Mouse (Mus musculus) midbrain, embryonic 10.5 days (tissue): ENCODE results near the gene Tmem236. TPM values are rescaled to one million over a fixed set of nuclear protein-coding genes. Genes with fewer than 3 reads are reported as not detected.

Source experiments
- DNase-seq: peaks from one replicate; pipeline ENCODE4 v3.0.0-alpha.2; 2017; ENCODE audit warnings: low spot score
- H3K27ac ChIP-seq: fragments of 300-500 bp; sonication (generic); replicated peaks from 2 replicates; pipeline ENCODE4 v1.5.1; 2016; ENCODE audit warnings: mild to moderate bottlenecking
- H3K27me3 ChIP-seq: fragments of 300-500 bp; sonication (generic); 2 replicates; pipeline ENCODE4 v1.6.1; 2016; ENCODE audit warnings: low read depth, mild to moderate bottlenecking; ENCODE audit not compliant: poor library complexity, severe bottlenecking
- H3K36me3 ChIP-seq: fragments of 300-500 bp; sonication (generic); 2 replicates; pipeline ENCODE4 v1.6.1; 2016; ENCODE audit warnings: mild to moderate bottlenecking, moderate library complexity
- H3K4me1 ChIP-seq: fragments of 300-500 bp; sonication (generic); 2 replicates; pipeline ENCODE4 v1.6.1; 2016
- H3K4me3 ChIP-seq: fragments of 300-500 bp; sonication (generic); 2 replicates; pipeline ENCODE4 v1.5.1; 2016; ENCODE audit warnings: mild to moderate bottlenecking, moderate library complexity
- H3K9me3 ChIP-seq: fragments of 300-500 bp; sonication (generic); replicated peaks from 2 replicates; pipeline ENCODE4 v1.6.1; 2016; ENCODE audit warnings: mild to moderate bottlenecking
- WGBS: fragments of 180-500 bp; shearing (Covaris S2); methylation state at CpG from one replicate; pipeline ENCODE4 v1.1.7; 2016; 5-methylcytosine and 5-hydroxymethylcytosine counted together
- polyA plus RNA-seq: library from polyadenylated mRNA; unstranded; fragments of >200 nt; fragmentation: Nextera tagmentation; extraction: Ambion mirVana; gene quantifications from 2 replicates; pipeline ENCODE4 v1.2.1, GENCODE M21; 2016

Gene Tmem236
- polyA plus RNA-seq = 0.04 TPM in 2 replicates

- WGBS = 80% methylated on average over 3 of the region's 3 CpGs
- no peak for DNase-seq
- Histone ChIP-seq H3K27me3 (no peaks in the 10 kb centered on the region), H3K4me1 (no peaks in the 10 kb centered on the region), H3K9me3 (no peaks in the 10 kb centered on the region), H3K27ac (no peak within 1 kb of the TSS), H3K4me3 (no peak within 1 kb of the TSS), H3K36me3 (no peaks in the 10 kb centered on the region)
These were observed at the start of gene Tmem236 for GRCm38 (mm10) chr2:14174334-14174733. TSS of gene Tmem236 (plus strand) at chr2:14174523.

- no peaks in the 10 kb centered on the region for H3K27me3 ChIP-seq
- WGBS = 94% methylated on average over 6 of the region's 6 CpGs
- H3K9me3 ChIP-seq = no peaks in the 10 kb centered on the region
- no peak for DNase-seq
- H3K27ac ChIP-seq = no peak overlapping the region
- 0 out of 2 replicates have a peak, but pooled peaks cover 3% of the 10 kb centered on the region for H3K4me1 ChIP-seq
- H3K4me3 ChIP-seq = no peak overlapping the region
- peaks cover 41% of the 10 kb centered on the region for H3K36me3 ChIP-seq
These were observed 47.9 kb upstream of the Tmem236 start for GRCm38 (mm10) chr2:14126387-14126786.

DNA sequence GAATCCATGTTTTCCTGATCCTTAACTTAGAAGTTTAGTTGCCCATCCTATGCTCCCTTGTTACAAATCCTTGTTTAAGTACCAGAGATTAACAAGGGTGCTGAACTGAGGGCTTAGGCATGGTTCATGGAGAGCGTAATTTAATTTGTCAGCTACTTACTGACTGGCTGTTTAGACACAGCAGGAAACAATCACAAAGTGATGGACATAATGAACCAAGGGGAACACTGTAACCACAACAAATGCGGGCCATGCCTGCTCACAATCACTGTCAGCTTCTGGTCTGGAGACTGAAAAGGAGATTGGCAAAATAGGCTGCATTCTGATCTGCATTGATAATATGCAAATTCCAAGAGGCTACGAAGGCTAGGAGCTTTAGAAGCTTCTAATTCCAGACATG, 46.7 kb upstream of the Tmem236 start:
- no peak overlapping the region for H3K4me3 ChIP-seq
- peaks cover 54% of the 10 kb centered on the region for H3K36me3 ChIP-seq
- H3K27me3 ChIP-seq = no peaks in the 10 kb centered on the region
- 53% methylated on average over 3 of the region's 3 CpGs for WGBS
- H3K4me1 ChIP-seq = 0 out of 2 replicates have a peak, but pooled peaks cover 3% of the 10 kb centered on the region
- DNase-seq = no peak
- H3K9me3 ChIP-seq = no peaks in the 10 kb centered on the region
- no peak overlapping the region for H3K27ac ChIP-seq

DNA sequence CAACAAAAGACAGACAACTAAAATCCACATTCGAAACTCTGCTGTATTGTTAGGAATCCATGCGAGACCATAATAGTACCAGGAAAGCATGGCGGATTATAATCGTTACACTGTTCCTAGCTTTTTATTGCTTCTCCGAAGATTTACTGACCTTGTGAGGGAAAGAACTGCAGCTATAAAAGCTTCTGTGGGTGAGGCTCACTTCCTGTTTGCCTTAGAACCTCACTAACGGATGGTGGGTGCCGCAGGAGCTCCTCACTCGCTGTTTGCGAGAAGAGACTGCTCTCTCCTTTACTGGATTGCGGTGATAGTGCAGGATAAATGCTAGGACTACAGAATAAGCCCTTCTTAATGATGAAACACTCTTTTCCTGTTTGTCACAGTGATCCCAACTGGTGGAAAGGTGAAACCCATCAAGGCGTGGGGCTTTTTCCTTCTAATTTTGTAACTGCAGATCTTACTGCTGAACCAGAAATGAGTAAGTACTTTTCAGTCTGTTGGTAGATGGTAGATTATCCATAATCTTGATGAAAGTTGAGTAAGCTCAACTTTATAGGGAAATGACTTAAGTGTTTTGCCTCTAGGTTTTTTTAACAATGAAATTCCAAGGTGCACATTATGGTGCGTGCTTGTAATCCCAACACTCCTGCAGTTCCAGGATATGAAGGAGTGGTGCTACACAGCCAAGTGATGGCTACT, 43.5 kb upstream of the Tmem236 start:
- DNase-seq = no peak
- WGBS = 93% methylated on average over 12 of the region's 12 CpGs
- no peaks in the 10 kb centered on the region for H3K9me3 ChIP-seq
- no peaks in the 10 kb centered on the region for H3K27me3 ChIP-seq
- 0 out of 2 replicates have a peak, but pooled peaks cover 3% of the 10 kb centered on the region for H3K4me1 ChIP-seq
- peaks cover 71% of the 10 kb centered on the region for H3K36me3 ChIP-seq
- H3K27ac ChIP-seq = no peak overlapping the region
- no peak overlapping the region for H3K4me3 ChIP-seq

- Histone ChIP-seq H3K27me3 (no peaks in the 10 kb centered on the region), H3K9me3 (no peaks in the 10 kb centered on the region), H3K4me3 (no peak overlapping the region), H3K27ac (no peak overlapping the region), H3K4me1 (0 out of 2 replicates have a peak, but pooled peaks cover 2% of the 10 kb centered on the region), H3K36me3 (peaks cover 79% of the 10 kb centered on the region)
- no peak for DNase-seq
- WGBS = 90% methylated on average over 4 of the region's 4 CpGs
These were observed 41.6 kb upstream of the Tmem236 start for GRCm38 (mm10) chr2:14132468-14133326.

- Histone ChIP-seq H3K27me3 (no peaks in the 10 kb centered on the region), H3K9me3 (no peaks in the 10 kb centered on the region), H3K36me3 (peaks cover 83% of the 10 kb centered on the region), H3K4me3 (no peak overlapping the region), H3K27ac (no peak overlapping the region), H3K4me1 (peaks cover 9% of the 10 kb centered on the region)
- DNase-seq = no peak
- 88% methylated on average over 3 of the region's 3 CpGs for WGBS
These were observed 37.4 kb upstream of the Tmem236 start for GRCm38 (mm10) chr2:14136906-14137305.

DNA sequence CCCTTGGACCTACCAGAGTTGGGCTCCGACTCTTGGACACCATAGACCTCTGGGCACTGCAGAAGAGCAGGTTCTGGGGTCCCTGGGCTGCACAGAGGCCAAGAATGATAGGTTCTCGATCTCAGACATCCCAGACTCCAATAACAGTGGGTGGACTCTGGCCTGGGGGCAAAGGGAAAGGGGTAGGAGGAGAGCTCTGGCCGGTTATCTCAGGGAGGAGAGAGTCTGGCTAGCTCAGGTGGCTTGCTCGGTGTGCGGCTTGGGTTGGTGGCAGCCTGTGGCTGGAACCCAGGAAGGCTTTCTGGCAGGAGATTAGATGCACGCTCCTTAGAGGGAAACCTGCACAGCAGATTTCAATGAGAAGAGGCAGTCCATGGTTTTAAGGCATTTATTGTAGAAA, 34.7 kb upstream of the Tmem236 start:
- H3K27ac ChIP-seq = peak overlapping the region; percentile 64
- 82% methylated on average over 6 of the region's 6 CpGs for WGBS
- H3K27me3 ChIP-seq = no peaks in the 10 kb centered on the region
- no peaks in the 10 kb centered on the region for H3K9me3 ChIP-seq
- H3K36me3 ChIP-seq = peaks cover 84% of the 10 kb centered on the region
- no peak for DNase-seq
- H3K4me3 ChIP-seq = no peak overlapping the region
- H3K4me1 ChIP-seq = peaks cover 9% of the 10 kb centered on the region

GRCm38 (mm10) chr2:14140044-14140443, 34.3 kb upstream of the Tmem236 start:
- Histone ChIP-seq H3K4me3 (no peak overlapping the region), H3K27me3 (no peaks in the 10 kb centered on the region), H3K4me1 (peaks cover 9% of the 10 kb centered on the region), H3K27ac (peak overlapping the region; percentile 64), H3K9me3 (no peaks in the 10 kb centered on the region), H3K36me3 (peaks cover 83% of the 10 kb centered on the region)
- DNase-seq = no peak
- 48% methylated on average over 2 of the region's 2 CpGs for WGBS

- WGBS = 91% methylated on average over 3 of the region's 3 CpGs
- no peaks in the 10 kb centered on the region for H3K27me3 ChIP-seq
- no peak overlapping the region for H3K27ac ChIP-seq
- H3K36me3 ChIP-seq = peaks cover 72% of the 10 kb centered on the region
- no peaks in the 10 kb centered on the region for H3K9me3 ChIP-seq
- H3K4me3 ChIP-seq = no peak overlapping the region
- DNase-seq = no peak
- H3K4me1 ChIP-seq = no peaks in the 10 kb centered on the region
These were observed 29.0 kb upstream of the Tmem236 start for GRCm38 (mm10) chr2:14145311-14145710.

DNA sequence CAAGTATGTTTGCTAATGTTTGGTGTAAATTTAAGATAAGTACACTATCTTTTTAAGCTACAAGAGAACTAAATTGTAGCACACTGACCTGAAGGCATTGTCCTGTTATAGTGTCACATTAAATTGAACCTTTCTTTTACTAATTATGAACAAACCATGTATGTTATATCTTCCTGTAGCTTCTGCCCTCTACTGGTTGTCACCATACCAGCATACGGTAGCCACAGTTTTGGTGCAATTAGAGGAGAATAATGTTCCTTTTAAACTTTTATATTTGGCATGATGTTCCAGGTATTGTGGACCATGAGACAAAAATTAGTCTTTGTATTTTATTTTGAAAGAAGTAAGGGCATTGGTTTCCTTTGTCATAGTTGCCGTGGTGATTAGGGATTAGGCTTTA, 27.4 kb upstream of the Tmem236 start:
- Histone ChIP-seq H3K4me1 (no peaks in the 10 kb centered on the region), H3K27ac (no peak overlapping the region), H3K27me3 (no peaks in the 10 kb centered on the region), H3K4me3 (no peak overlapping the region), H3K9me3 (no peaks in the 10 kb centered on the region), H3K36me3 (peaks cover 61% of the 10 kb centered on the region)
- DNase-seq = no peak
- 90% methylated on average over 2 of the region's 2 CpGs for whole genome bisulfite sequencing

DNA sequence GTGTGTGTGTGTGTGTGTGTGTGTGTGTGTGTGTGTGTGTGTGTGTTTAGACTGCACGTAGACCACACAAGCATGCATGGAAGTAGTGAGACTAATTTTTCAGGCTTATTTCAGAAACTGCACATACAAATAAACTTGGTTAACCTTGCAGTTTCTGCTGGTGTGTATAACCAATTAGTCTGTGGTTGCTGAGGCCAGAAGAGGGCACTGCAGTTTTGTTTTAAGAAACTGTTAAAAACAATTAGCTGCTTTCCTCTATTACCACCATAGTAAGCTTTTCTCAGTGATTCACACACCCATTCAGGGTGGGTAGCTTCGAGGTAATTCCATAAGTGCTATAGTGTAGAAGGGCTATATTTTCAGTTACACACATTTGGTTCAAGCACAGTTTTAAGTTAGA, 23.5 kb upstream of the Tmem236 start:
- peaks cover 36% of the 10 kb centered on the region for H3K36me3 ChIP-seq
- WGBS = 96% methylated on average over 2 of the region's 2 CpGs
- no peak for DNase-seq

GRCm38 (mm10) chr2:14151854-14152253, 22.5 kb upstream of the Tmem236 start:
- peaks cover 26% of the 10 kb centered on the region for H3K36me3 ChIP-seq
- H3K9me3 ChIP-seq = no peaks in the 10 kb centered on the region
- WGBS = 93% methylated on average over 6 of the region's 6 CpGs
- H3K4me3 ChIP-seq = no peak overlapping the region
- no peaks in the 10 kb centered on the region for H3K4me1 ChIP-seq
- H3K27me3 ChIP-seq = no peaks in the 10 kb centered on the region
- no peak for DNase-seq
- H3K27ac ChIP-seq = no peak overlapping the region

More for the DNA sequence above, 23.5 kb upstream of the Tmem236 start:
- Histone ChIP-seq H3K27me3 (no peaks in the 10 kb centered on the region), H3K4me3 (no peak overlapping the region), H3K9me3 (no peaks in the 10 kb centered on the region), H3K4me1 (no peaks in the 10 kb centered on the region), H3K27ac (no peak overlapping the region)

- Histone ChIP-seq H3K4me3 (no peak overlapping the region), H3K27me3 (no peaks in the 10 kb centered on the region), H3K9me3 (no peaks in the 10 kb centered on the region), H3K36me3 (0 out of 2 replicates have a peak, but pooled peaks cover 5% of the 10 kb centered on the region), H3K27ac (no peak overlapping the region), H3K4me1 (no peaks in the 10 kb centered on the region)
- WGBS = 87% methylated on average over 3 of the region's 3 CpGs
- no peak for DNase-seq
These were observed 15.3 kb upstream of the Tmem236 start for GRCm38 (mm10) chr2:14159047-14159446.
